Comparison of ENCODE assay signal across 32 mouse cellular contexts in the genomic region with DNA sequence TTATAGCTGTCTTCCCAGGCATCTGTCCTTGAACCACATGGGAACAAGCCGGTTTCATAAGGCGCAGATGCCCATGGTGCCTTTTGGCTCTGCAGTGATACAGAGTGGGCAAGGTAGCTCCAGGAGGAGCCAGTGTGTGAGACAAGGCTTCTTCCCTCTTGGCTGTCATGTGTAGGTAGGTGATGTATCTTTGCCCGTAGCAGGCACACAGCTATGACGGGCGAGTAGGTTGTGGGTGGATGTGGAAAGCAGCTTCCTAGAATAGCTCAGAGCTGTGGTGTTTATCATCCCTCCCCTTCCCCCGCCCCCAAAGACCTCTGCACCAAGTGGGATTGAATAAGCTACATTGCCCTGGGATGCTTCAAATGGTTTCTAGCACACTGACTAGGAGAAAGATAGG. TPM values are rescaled to one million over a fixed set of nuclear protein-coding genes. Genes with fewer than 3 reads are reported as not detected.
DNase-seq lines count a peak whose midpoint lies in the region; ATAC-seq lines count a peak whose summit lies in the region.
"Had no signal": no experiment of that assay in that cellular context is flagged by ENCODE, and none has a peak within 500 bp of the region (broad histone marks: within the 10 kb centered on the region; RNA-seq: fewer than 3 reads in every experiment).

No protein-coding gene starts in this region.

- H3K36me3 ChIP-seq in forebrain, embryonic 11.5 days (ENCODE audit: control insufficient read depth, insufficient read depth, low read length), result no peaks in the 10 kb centered on the region
- no peaks in the 10 kb centered on the region for H3K36me3 ChIP-seq in forebrain, embryonic 14.5 days (ENCODE audit: control insufficient read depth, insufficient read depth, low read length)
- H3K36me3 ChIP-seq: embryonic facial prominence, embryonic 12.5 days; forebrain, embryonic 12.5 days; hindbrain, embryonic 15.5 days; liver, embryonic 13.5 days; midbrain, embryonic 10.5 days; neural tube, embryonic 13.5 days had no signal

- WGBS in forebrain, embryonic 11.5 days, result 96% methylated on average over 6 of the region's 6 CpGs
- 89% methylated on average over 6 of the region's 6 CpGs for WGBS in forebrain, embryonic 14.5 days

- no peaks in the 10 kb centered on the region for H3K9me3 ChIP-seq in forebrain, embryonic 11.5 days (ENCODE audit: control insufficient read depth, low read length)
- no peaks in the 10 kb centered on the region for H3K9me3 ChIP-seq in forebrain, embryonic 14.5 days (replicated peaks; ENCODE audit: control insufficient read depth, low read length)
- H3K9me3 ChIP-seq: embryonic facial prominence, embryonic 12.5 days; forebrain, embryonic 12.5 days; hindbrain, embryonic 15.5 days; liver, embryonic 13.5 days; neural tube, embryonic 13.5 days had no signal

- H3K4me3 ChIP-seq in forebrain, embryonic 11.5 days (ENCODE audit: low read depth, low read length), result no peak overlapping the region
- H3K4me3 ChIP-seq in forebrain, embryonic 14.5 days (ENCODE audit: low read depth, low read length), result no peak overlapping the region
- H3K4me3 ChIP-seq: embryonic facial prominence, embryonic 12.5 days; forebrain, embryonic 12.5 days; hindbrain, embryonic 15.5 days; liver, embryonic 13.5 days; midbrain, embryonic 10.5 days; myocyte; neural tube, embryonic 13.5 days had no signal

- no peak for ATAC-seq in forebrain, embryonic 11.5 days (replicated peaks; ENCODE audit: low FRiP score)
- no peak for ATAC-seq in forebrain, embryonic 14.5 days
- ATAC-seq in megakaryocyte progenitor cell, adult 5-6 weeks (replicated peaks; ENCODE audit: poor library complexity), result no peak
- ATAC-seq: midbrain, embryonic 16.5 days had no signal

- no peak overlapping the region for H3K27ac ChIP-seq in forebrain, embryonic 11.5 days (ENCODE audit: low read depth, low read length)
- H3K27ac ChIP-seq in forebrain, embryonic 14.5 days (ENCODE audit: low read depth, low read length), result no peak overlapping the region
- H3K27ac ChIP-seq: embryonic facial prominence, embryonic 12.5 days; forebrain, embryonic 12.5 days; hindbrain, embryonic 15.5 days; liver, embryonic 13.5 days; midbrain, embryonic 10.5 days; neural tube, embryonic 13.5 days had no signal

- H3K27me3 ChIP-seq in forebrain, embryonic 11.5 days (ENCODE audit: control insufficient read depth, insufficient read depth, low read length), result no peaks in the 10 kb centered on the region
- H3K27me3 ChIP-seq in forebrain, embryonic 14.5 days (replicated peaks; ENCODE audit: control insufficient read depth, insufficient read depth, low read length), result no peaks in the 10 kb centered on the region
- H3K27me3 ChIP-seq: embryonic facial prominence, embryonic 12.5 days; forebrain, embryonic 12.5 days; hindbrain, embryonic 15.5 days; neural tube, embryonic 13.5 days had no signal

- no peaks in the 10 kb centered on the region for H3K4me1 ChIP-seq in forebrain, embryonic 11.5 days (replicated peaks; ENCODE audit: control insufficient read depth, insufficient read depth, low read length)
- H3K4me1 ChIP-seq in forebrain, embryonic 14.5 days (ENCODE audit: control insufficient read depth, insufficient read depth, low read length), result no peaks in the 10 kb centered on the region
- H3K4me1 ChIP-seq: forebrain, embryonic 12.5 days; hindbrain, embryonic 15.5 days; neural tube, embryonic 13.5 days had no signal

- H3K9ac ChIP-seq in forebrain, embryonic 11.5 days (ENCODE audit: low read length), result no peak overlapping the region
- H3K9ac ChIP-seq in forebrain, embryonic 14.5 days (ENCODE audit: low read length), result no peak overlapping the region
- H3K9ac ChIP-seq: embryonic facial prominence, embryonic 12.5 days; forebrain, embryonic 12.5 days; hindbrain, embryonic 15.5 days; liver, embryonic 13.5 days; neural tube, embryonic 13.5 days had no signal

- peak; percentile 35 for DNase-seq in forebrain, embryonic 11.5 days (ENCODE audit: low spot score)
- DNase-seq in forebrain, embryonic 14.5 days (ENCODE audit: low spot score), result no peak
- peak; percentile 38 for DNase-seq in layer of hippocampus, adult 9-11 months
- DNase-seq in layer of hippocampus, adult 8-10 months (ENCODE audit: low spot score in 2 of 2), result no peak
- peak; percentile 52 to 81 for DNase-seq in right cerebral cortex, postnatal 36 days (ENCODE audit: low spot score in 2 of 2)
- no peak for DNase-seq in right cerebral cortex, postnatal 25 days
- DNase-seq: adrenal gland, postnatal 10 days; cerebellum, adult 2 months; cerebellum, postnatal 25 days; gastrocnemius, postnatal 36 days; kidney, adult 8-10 months; kidney, postnatal 10 days; layer of hippocampus, postnatal 36 days; liver, embryonic 13.5 days; lung, adult 2 months; lung, postnatal 14 days; thymus, postnatal 36 days had no signal

- no peak overlapping the region for H3K4me2 ChIP-seq in forebrain, embryonic 11.5 days (ENCODE audit: low read depth, low read length, severe bottlenecking)
- no peak overlapping the region for H3K4me2 ChIP-seq in forebrain, embryonic 14.5 days (ENCODE audit: low read length)
- H3K4me2 ChIP-seq: embryonic facial prominence, embryonic 12.5 days; forebrain, embryonic 12.5 days; hindbrain, embryonic 15.5 days; liver, embryonic 13.5 days; neural tube, embryonic 13.5 days had no signal

RNA-seq across cellular contexts. Expression of a gene that starts 56.5 kb away (rescaled TPM):
- polyA plus RNA-seq in forebrain, embryonic 11.5 days (2014; fragmentation: Nextera tagmentation; extraction: Ambion mirVana), result not detected in 2 replicates
- not detected in 2 replicates for polyA plus RNA-seq in forebrain, embryonic 14.5 days (2014; fragmentation: Nextera tagmentation; extraction: Ambion mirVana)
- not detected for total RNA-seq in layer of hippocampus, adult 8-10 months (2022)
- total RNA-seq in megakaryocyte progenitor cell, adult 5-6 weeks (2015), result not detected in 2 replicates
- total RNA-seq in megakaryocyte progenitor cell, adult 5-6 weeks (2017), result not detected in 2 replicates
- total RNA-seq: adrenal gland, postnatal 10 days; gastrocnemius, adult 18-20 months; gastrocnemius, postnatal 36 days; hematopoietic stem cell, adult 5-6 weeks; layer of hippocampus, adult 18-20 months; layer of hippocampus, postnatal 36 days had no signal
- polyA plus RNA-seq: cerebellum, adult 2 months; embryonic facial prominence, embryonic 12.5 days; forebrain, embryonic 12.5 days; heart, postnatal 0 days; hindbrain, embryonic 15.5 days; intestine, embryonic 14.5 days; limb, embryonic 14.5 days; liver, embryonic 13.5 days; lung, adult 2 months; midbrain, embryonic 10.5 days; midbrain, embryonic 16.5 days; myocyte; neural tube, embryonic 13.5 days; spleen, adult 2 months had no signal

Comparison
In these comparisons a context has a peak if more than half of its experiments do, and no peak if none do; other contexts are left out.
1. DNase-seq: peak in forebrain, embryonic 11.5 days (single experiment), layer of hippocampus, adult 9-11 months (single experiment) and right cerebral cortex, postnatal 36 days (2 of 2); none in forebrain, embryonic 14.5 days (single experiment), layer of hippocampus, adult 8-10 months (0 of 2) and right cerebral cortex, postnatal 25 days (single experiment).